Mouse (Mus musculus) natural killer cell, adult 2 months (primary cell): ENCODE data around the gene Serinc1.
A peak's percentile ranks its signal among the peaks of the same experiment; 100 is the strongest.

Source experiments
- DNase-seq, 2 experiments: peaks; one replicate each; pipeline ENCODE4 v3.0.0; 2022; ENCODE audit warnings: low spot score in 2 of 2

Gene Serinc1

GRCm38 (mm10) chr10:57485908-57486541, 46.3 kb downstream of the Serinc1 start, which contains the start of gene Hsf2:
Gene Hsf2 (plus strand): TSS chr10:57486385.
- DNase-seq: peak; percentile 86 to 92

DNA sequence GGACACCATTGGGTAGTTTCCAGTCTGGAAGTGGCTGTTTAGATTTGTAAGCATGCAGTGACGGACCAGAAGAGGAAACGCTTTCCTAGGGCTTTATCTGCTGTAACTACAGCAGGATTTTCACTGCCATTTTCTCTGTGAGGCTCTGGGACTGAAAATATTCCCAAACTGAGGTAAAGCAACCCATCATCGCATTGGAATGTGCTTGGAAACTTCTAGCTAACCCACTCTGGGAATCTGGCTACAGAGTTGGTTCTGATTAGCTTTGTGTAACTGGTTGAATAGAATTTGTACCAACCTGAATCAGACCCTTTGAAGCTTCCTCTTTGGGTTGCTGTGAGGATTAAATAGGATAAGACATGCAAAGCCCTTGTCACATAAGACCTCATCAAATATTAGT, 47.6 kb downstream of the Serinc1 start:
- no peak for DNase-seq

- no peak for DNase-seq
Measured at GRCm38 (mm10) chr10:57481717-57482116, 50.6 kb downstream of the Serinc1 start.

DNA sequence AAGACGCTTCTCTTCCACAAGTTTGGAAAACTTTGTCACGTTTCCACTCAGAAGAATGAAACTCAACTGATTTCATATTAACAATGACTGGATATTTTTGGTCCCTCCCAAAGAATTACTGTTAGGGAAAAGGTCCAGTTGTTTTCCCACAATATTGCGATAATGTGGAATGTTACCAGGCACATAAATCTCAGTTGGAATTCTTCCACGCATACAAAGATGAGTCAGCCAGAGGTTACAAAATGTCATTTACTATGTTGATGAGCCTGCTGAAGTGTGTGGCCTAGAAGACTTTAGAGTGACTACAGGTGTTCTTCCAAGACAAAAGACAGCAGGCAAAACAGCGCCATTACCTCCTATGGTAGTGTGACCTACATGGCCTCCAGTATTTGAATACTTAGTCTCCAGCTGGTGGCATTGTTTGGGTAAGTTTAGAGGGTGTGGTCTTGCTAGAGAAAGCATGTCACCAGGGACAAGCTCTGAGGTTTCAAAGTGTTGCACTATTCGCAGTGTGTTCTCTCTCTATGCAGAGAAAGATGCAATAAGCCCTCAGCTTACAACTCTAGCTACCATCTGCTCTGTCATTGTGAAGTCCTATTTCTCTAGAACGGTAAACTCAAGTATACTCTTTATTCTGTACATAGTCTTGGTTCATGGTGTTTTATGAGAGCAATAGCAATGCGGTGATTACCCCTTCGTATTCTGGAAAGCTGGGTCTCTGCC, 55.0 kb downstream of the Serinc1 start:
- no peak for DNase-seq
